Mouse (Mus musculus): ENCODE measurements around the gene Vps8.

GRCm38 (mm10) chr16:21687406-21687805 is 264.5 kb downstream of the Vps8 start:
- TF ChIP-seq CTCF (IDR thresholded peaks at IDR 0.05; ENCODE audit: control insufficient read depth, insufficient read depth, insufficient read length): no peak
- TF ChIP-seq CEBPB (IDR thresholded peaks at IDR 0.05; ENCODE audit: low read depth): no peak
- no peak for TF ChIP-seq MYOG (IDR thresholded peaks at IDR 0.05; ENCODE audit: control insufficient read depth, extremely low read depth, insufficient read length)
- TF ChIP-seq USF1 (IDR thresholded peaks at IDR 0.05; ENCODE audit: low read depth): no peak
- no peak for TF ChIP-seq MYOD1 (IDR thresholded peaks at IDR 0.05; ENCODE audit: control insufficient read depth, insufficient read length, low read depth)
- no peak for TF ChIP-seq MAX (IDR thresholded peaks at IDR 0.05)

Measured in C2C12 (cell line).